Comparison of ENCODE assay signal across 8 mouse cellular contexts in genomic region chr4:132922061-132922530, GRCm38 (mm10). TPM values are rescaled to one million over a fixed set of nuclear protein-coding genes. Genes with fewer than 3 reads are reported as not detected.
DNase-seq lines count a peak whose midpoint lies in the region; ATAC-seq and TF ChIP-seq lines count a peak whose summit lies in the region.

No protein-coding gene starts in this region.

- intact Hi-C loops in left cerebral cortex, postnatal 36 days (cut with DNase I): loop anchor here (5.0 kb wide), 2 partner anchors 40 to 80 kb away; partner anchors contain the start of genes Ppp1r8 and Stx12

- peak overlapping the region; percentile 64 for H3K4me2 ChIP-seq in hindbrain, postnatal 0 days (ENCODE audit: low read depth, low read length)

- H3K9ac ChIP-seq in hindbrain, postnatal 0 days (replicated peaks; ENCODE audit: low read length): peak overlapping the region; percentile 91

- DNase-seq in layer of hippocampus, adult 11-12 months (ENCODE audit: low spot score): peak; percentile 47
- DNase-seq in layer of hippocampus, adult 9-11 months: no peak
- peak; percentile 62 for DNase-seq in R1 (ENCODE audit: low read depth, low spot score)
- DNase-seq in hindbrain, postnatal 0 days (ENCODE audit: low spot score): peak; percentile 48
- peak; percentile 43 for DNase-seq in lung, postnatal 25 days (ENCODE audit: low spot score)
- DNase-seq in left cerebral cortex, postnatal 36 days (ENCODE audit: low spot score in 2 of 2): no peak

- no peaks in the 10 kb centered on the region for H3K9me3 ChIP-seq in erythroblast, embryonic 14.5 days (ENCODE audit: control insufficient read depth, low read length)
- no peaks in the 10 kb centered on the region for H3K9me3 ChIP-seq in hindbrain, postnatal 0 days (ENCODE audit: low read length)

- H3K4me1 ChIP-seq in erythroblast, embryonic 14.5 days (ENCODE audit: control insufficient read depth): peaks cover 32% of the 10 kb centered on the region
- H3K4me1 ChIP-seq in hindbrain, postnatal 0 days (ENCODE audit: insufficient read depth, low read length): peaks cover 5% of the 10 kb centered on the region; the same call in 1 of the 2 replicates
- peaks cover 6% of the 10 kb centered on the region for H3K4me1 ChIP-seq in testis, adult 2 months (ENCODE audit: control insufficient read depth, insufficient read depth, low read length)

- peak overlapping the region; percentile 88 for H3K27ac ChIP-seq in hindbrain, postnatal 0 days
- H3K27ac ChIP-seq in testis, adult 2 months (ENCODE audit: control insufficient read depth, insufficient read depth, low read depth, low read length): peak overlapping the region; percentile 85

- no peak for ATAC-seq in hindbrain, postnatal 0 days

- TF ChIP-seq POLR2A in testis, adult 2 months (IDR thresholded peaks at IDR 0.05; ENCODE audit: control insufficient read depth, low read depth, low read length): peak; percentile 41; the same call in 1 of the 2 replicates

- peaks cover 33% of the 10 kb centered on the region for H3K36me3 ChIP-seq in erythroblast, embryonic 14.5 days (ENCODE audit: control insufficient read depth)
- H3K36me3 ChIP-seq in hindbrain, postnatal 0 days (ENCODE audit: insufficient read depth, low read length): 0 out of 2 replicates have a peak, but pooled peaks cover 7% of the 10 kb centered on the region
- H3K36me3 ChIP-seq in testis, adult 2 months (ENCODE audit: control insufficient read depth, insufficient read depth, low read length): no peaks in the 10 kb centered on the region; the same call in 1 of the 2 replicates

- TF ChIP-seq CTCF in hindbrain, postnatal 0 days (IDR thresholded peaks at IDR 0.05; ENCODE audit: low read depth): no peak
- no peak for TF ChIP-seq CTCF in testis, adult 2 months (IDR thresholded peaks at IDR 0.05; ENCODE audit: control insufficient read depth, insufficient read depth, insufficient replicate concordance, low read depth, low read length)

- peak overlapping the region; percentile 95 for H3K4me3 ChIP-seq in erythroblast, embryonic 14.5 days (replicated peaks)
- peak overlapping the region; percentile 97 for H3K4me3 ChIP-seq in hindbrain, postnatal 0 days (ENCODE audit: low read length)
- H3K4me3 ChIP-seq in testis, adult 2 months (ENCODE audit: control insufficient read depth, low read depth, low read length): peak overlapping the region; percentile 83

- 0% methylated on average over 39 of the region's 50 CpGs for WGBS in hindbrain, postnatal 0 days

- peaks cover 4% of the 10 kb centered on the region for H3K27me3 ChIP-seq in erythroblast, embryonic 14.5 days (ENCODE audit: control insufficient read depth)
- no peaks in the 10 kb centered on the region for H3K27me3 ChIP-seq in hindbrain, postnatal 0 days (ENCODE audit: insufficient read depth, low read length)
- H3K27me3 ChIP-seq in testis, adult 2 months (ENCODE audit: control insufficient read depth, insufficient read depth, low read length): no peaks in the 10 kb centered on the region

RNA-seq across cellular contexts. Expression of gene Fam76a, which starts 0.3 kb away (rescaled TPM):
- 2.4 and 2.5 TPM in 2 replicates for polyA plus RNA-seq in erythroblast, embryonic 14.5 days (2012)
- total RNA-seq in hindbrain, postnatal 0 days (2014; rRNA removed): 17.3 and 18.4 TPM in 2 replicates
- 28.3 and 34.5 TPM in 2 replicates for polyA plus RNA-seq in hindbrain, postnatal 0 days (2015; fragmentation: Nextera tagmentation; extraction: Ambion mirVana)
- 102 and 111 TPM in 2 replicates for polyA plus RNA-seq in testis, adult 2 months (2012; rRNA removed)
- 10 to 100 TPM; 49.9 to 57.7 TPM for total RNA-seq in left cerebral cortex, postnatal 36 days (2021)

RNA-seq across cellular contexts. Expression of gene Stx12, which starts 37.8 kb away (rescaled TPM):
- polyA plus RNA-seq in erythroblast, embryonic 14.5 days (2012): 0.36 and 0.46 TPM in 2 replicates
- 107 TPM in 2 replicates for total RNA-seq in hindbrain, postnatal 0 days (2014; rRNA removed)
- polyA plus RNA-seq in hindbrain, postnatal 0 days (2015; fragmentation: Nextera tagmentation; extraction: Ambion mirVana): 136 and 137 TPM in 2 replicates
- 13.7 and 17.7 TPM in 2 replicates for polyA plus RNA-seq in testis, adult 2 months (2012; rRNA removed)
- 100 to 1,000 TPM in 1 of 2 experiments, 10 to 100 TPM in 1; 96.5 to 101 TPM for total RNA-seq in left cerebral cortex, postnatal 36 days (2021)

RNA-seq across cellular contexts. Expression of gene Fgr, which starts 51.8 kb away (rescaled TPM):
- polyA plus RNA-seq in erythroblast, embryonic 14.5 days (2012): 0.01 TPM in 1 of 2 replicates, not detected in the other
- total RNA-seq in hindbrain, postnatal 0 days (2014; rRNA removed): 0.07 and 0.73 TPM in 2 replicates
- 0.19 and 0.39 TPM in 2 replicates for polyA plus RNA-seq in hindbrain, postnatal 0 days (2015; fragmentation: Nextera tagmentation; extraction: Ambion mirVana)
- 0.85 and 1.0 TPM in 2 replicates for polyA plus RNA-seq in testis, adult 2 months (2012; rRNA removed)
- under 1 TPM in 1 of 2 experiments, not detected in 1; 0.17 TPM for total RNA-seq in left cerebral cortex, postnatal 36 days (2021)

Comparison
In these comparisons a context has a peak if more than half of its experiments do, and no peak if none do; other contexts are left out.
1. DNase-seq: peak in layer of hippocampus, adult 11-12 months (single experiment), R1 (single experiment), hindbrain, postnatal 0 days (single experiment) and lung, postnatal 25 days (single experiment); none in layer of hippocampus, adult 9-11 months (single experiment) and left cerebral cortex, postnatal 36 days (0 of 2).
2. RNA of gene Stx12, which starts 37.8 kb away (polyA plus RNA-seq): 136 to 137 TPM in hindbrain, postnatal 0 days and 13.7 to 17.7 TPM in testis, adult 2 months; 0.36 to 0.46 TPM in erythroblast, embryonic 14.5 days; every median in the first group is over 10 times any median in the second.
3. Peak in every context shown above with its lines, with median percentiles within 50 percentile points of each other: H3K4me3 ChIP-seq.